Mouse (Mus musculus) midbrain, embryonic 12.5 days (tissue): ENCODE results near the gene Lamb1. TPM values are rescaled to one million over a fixed set of nuclear protein-coding genes. Genes with fewer than 3 reads are reported as not detected.

Experiments
- ATAC-seq: fragments of 200-750 bp; cut with Nextera tagmentation; 2 replicates; pipeline ENCODE4 v1.8.0; 2017; ENCODE audit warnings: low read depth, moderate TSS enrichment, moderate library complexity; ENCODE audit not compliant: low FRiP score
- H3K27ac ChIP-seq: fragments of 300-500 bp; sonication (generic); replicated peaks from 2 replicates; pipeline ENCODE4 v1.5.1; 2016; ENCODE audit warnings: mild to moderate bottlenecking
- H3K27me3 ChIP-seq: fragments of 300-500 bp; sonication (generic); 2 replicates; pipeline ENCODE4 v1.6.1; 2016; ENCODE audit warnings: mild to moderate bottlenecking
- H3K36me3 ChIP-seq: fragments of 300-500 bp; sonication (generic); 2 replicates; pipeline ENCODE4 v1.6.1; 2016
- H3K4me1 ChIP-seq: fragments of 300-500 bp; sonication (generic); 2 replicates; pipeline ENCODE4 v1.6.1; 2016
- H3K4me2 ChIP-seq: fragments of 300-500 bp; sonication (generic); replicated peaks from 2 replicates; pipeline ENCODE4 v1.6.1; 2016; ENCODE audit warnings: mild to moderate bottlenecking, moderate library complexity
- H3K4me3 ChIP-seq: fragments of 300-500 bp; sonication (generic); 2 replicates; pipeline ENCODE4 v1.5.1; 2016; ENCODE audit warnings: mild to moderate bottlenecking
- H3K9ac ChIP-seq: fragments of 300-500 bp; sonication (generic); replicated peaks from 2 replicates; pipeline ENCODE4 v1.6.1; 2016; ENCODE audit warnings: mild to moderate bottlenecking, moderate library complexity
- H3K9me3 ChIP-seq: fragments of 300-500 bp; sonication (generic); 2 replicates; pipeline ENCODE4 v1.6.1; 2016; ENCODE audit warnings: mild to moderate bottlenecking
- WGBS: fragments of 180-500 bp; shearing (Covaris S2); methylation state at CpG from one replicate; pipeline ENCODE4 v1.1.7; 2016; 5-methylcytosine and 5-hydroxymethylcytosine counted together
- polyA plus RNA-seq: library from polyadenylated mRNA; unstranded; fragments of >200 nt; fragmentation: Nextera tagmentation; extraction: Ambion mirVana; gene quantifications from 2 replicates; pipeline ENCODE4 v1.2.1, GENCODE M21; 2016

The Lamb1 gene
- polyA plus RNA-seq, 1 experiment from 2014 or later: 29.4 TPM

DNA sequence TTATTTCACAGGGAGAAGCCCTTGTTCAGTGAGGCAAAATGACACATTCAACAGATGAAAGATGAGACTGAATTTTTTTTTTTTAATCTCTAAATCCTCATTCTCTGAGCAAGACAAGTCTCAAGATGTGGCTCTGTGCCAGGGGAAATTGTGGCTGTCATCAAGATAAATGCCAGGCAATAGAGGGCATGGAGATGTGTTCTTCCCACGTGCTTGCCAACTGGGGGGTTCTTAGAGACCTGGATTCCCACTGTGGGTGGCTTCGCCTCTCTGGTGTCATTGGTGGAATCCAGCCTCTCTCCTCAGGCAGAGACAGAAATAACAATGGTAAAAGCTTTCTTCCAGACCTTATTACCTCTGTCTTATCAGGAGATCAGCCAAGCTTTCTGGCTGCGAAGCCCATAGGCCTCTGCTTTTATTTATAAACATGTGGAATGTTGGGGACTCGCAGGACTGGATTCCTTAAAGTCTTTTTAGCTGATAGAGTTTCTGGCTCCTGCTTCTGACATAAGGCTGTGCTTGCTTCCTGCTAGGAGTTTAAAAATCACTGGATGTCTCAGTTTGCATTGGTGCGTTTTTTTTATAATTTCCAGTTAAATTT lies 41.1 kb downstream of the Lamb1 start:
- Histone ChIP-seq H3K4me2 (no peak overlapping the region), H3K27ac (no peak overlapping the region), H3K4me1 (no peaks in the 10 kb centered on the region), H3K9ac (no peak overlapping the region), H3K9me3 (no peaks in the 10 kb centered on the region), H3K36me3 (no peaks in the 10 kb centered on the region), H3K27me3 (no peaks in the 10 kb centered on the region), H3K4me3 (no peak overlapping the region)
- 77% methylated on average over 5 of the region's 5 CpGs for WGBS
- ATAC-seq: no peak

DNA sequence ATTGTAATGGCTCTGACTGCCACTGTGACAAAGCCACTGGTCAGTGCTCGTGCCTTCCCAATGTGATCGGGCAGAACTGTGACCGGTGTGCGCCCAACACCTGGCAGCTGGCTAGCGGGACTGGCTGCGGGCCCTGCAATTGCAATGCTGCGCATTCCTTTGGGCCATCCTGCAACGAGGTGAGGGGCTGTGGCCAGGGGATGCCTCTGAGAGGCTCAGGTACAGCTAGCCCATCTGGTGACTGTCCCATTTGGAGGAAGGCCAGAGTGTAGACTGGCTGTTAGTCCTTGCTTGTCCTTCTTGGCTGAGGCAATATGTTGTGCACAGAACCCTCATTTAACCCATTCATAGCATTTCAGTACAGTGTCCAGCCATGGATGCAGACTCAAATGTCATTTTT lies 42.0 kb downstream of the Lamb1 start:
- no peak for ATAC-seq
- no peaks in the 10 kb centered on the region for H3K4me1 ChIP-seq
- 94% methylated on average over 8 of the region's 8 CpGs for WGBS

DNA sequence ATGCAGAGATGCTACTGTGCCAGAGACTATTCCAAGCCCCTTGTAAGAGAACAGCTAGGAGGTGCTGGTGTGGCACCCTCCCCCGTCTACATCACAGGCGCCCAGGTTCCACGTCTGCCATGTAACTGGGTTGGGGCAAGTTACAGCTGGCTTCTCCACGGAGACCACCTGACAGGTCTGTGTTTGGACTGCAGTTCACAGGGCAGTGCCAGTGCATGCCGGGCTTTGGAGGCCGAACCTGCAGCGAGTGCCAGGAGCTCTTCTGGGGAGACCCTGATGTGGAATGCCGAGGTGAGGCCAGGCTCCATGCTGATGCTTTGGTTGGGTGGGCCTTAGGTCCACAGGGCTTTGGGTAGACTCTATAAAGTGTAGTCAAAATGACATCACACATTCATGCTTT lies 42.7 kb downstream of the Lamb1 start:
- Histone ChIP-seq H3K36me3 (no peaks in the 10 kb centered on the region), H3K4me3 (no peak overlapping the region), H3K4me1 (no peaks in the 10 kb centered on the region), H3K4me2 (no peak overlapping the region), H3K27ac (no peak overlapping the region), H3K27me3 (no peaks in the 10 kb centered on the region), H3K9ac (no peak overlapping the region), H3K9me3 (no peaks in the 10 kb centered on the region)
- 91% methylated on average over 8 of the region's 8 CpGs for WGBS
- no peak for ATAC-seq

More for the DNA sequence above, 42.0 kb downstream of the Lamb1 start:
- Histone ChIP-seq H3K9ac (no peak overlapping the region), H3K4me2 (no peak overlapping the region), H3K27me3 (no peaks in the 10 kb centered on the region), H3K9me3 (no peaks in the 10 kb centered on the region), H3K27ac (no peak overlapping the region), H3K4me3 (no peak overlapping the region), H3K36me3 (no peaks in the 10 kb centered on the region)

DNA sequence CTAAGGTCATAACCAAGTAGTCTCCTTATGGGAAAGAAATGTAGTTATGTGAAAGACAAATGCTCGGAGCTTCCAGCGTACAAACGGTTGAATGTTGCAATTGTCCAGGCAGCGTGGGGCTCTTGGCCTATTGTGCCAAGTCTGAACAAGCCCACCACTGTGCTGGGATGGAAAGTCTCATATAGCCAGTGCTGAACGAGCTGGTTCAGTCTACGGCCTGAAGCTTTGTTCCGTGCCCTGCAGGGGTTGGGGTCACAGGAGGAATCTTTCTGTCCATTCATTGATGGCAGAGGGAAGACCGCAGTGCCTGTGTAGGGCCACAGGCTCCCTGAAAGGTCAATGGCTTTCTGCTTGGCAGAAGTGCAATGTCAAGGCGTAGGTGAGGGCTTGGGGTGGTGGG lies 45.7 kb downstream of the Lamb1 start:
- Histone ChIP-seq H3K4me1 (no peaks in the 10 kb centered on the region), H3K27ac (no peak overlapping the region), H3K4me2 (no peak overlapping the region), H3K36me3 (no peaks in the 10 kb centered on the region), H3K27me3 (no peaks in the 10 kb centered on the region), H3K4me3 (no peak overlapping the region), H3K9me3 (no peaks in the 10 kb centered on the region), H3K9ac (no peak overlapping the region)
- ATAC-seq: no peak
- 43% methylated on average over 9 of the region's 9 CpGs for WGBS

DNA sequence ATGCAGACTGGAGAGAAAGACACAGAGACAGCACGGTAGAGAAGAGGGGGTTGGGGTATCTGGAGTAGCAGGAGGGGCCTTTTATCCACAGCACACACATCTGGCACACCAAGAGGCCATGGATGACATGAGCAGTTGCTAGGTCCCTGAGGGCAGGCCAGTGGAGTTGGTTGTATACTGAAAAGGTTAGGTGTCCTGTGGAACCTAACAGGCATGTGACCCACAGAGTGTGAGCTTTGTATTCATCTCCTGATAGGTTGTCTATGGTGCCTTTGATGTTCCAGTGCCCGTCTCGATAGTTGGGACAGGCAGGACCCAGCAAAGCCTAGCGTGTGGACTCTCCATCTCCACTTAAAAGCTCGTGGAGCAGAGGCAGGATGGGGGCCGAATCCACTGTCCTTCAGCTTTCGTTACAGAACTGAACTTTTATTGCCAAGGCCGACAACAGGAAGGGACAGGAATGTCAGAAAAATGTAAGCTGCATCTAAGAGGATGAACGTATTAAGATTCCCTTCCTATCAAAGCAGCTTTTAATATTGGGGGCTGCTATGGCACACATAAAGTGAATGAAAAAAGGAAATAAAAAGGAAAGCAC lies 46.7 kb downstream of the Lamb1 start:
- Histone ChIP-seq H3K4me2 (no peak overlapping the region), H3K27ac (no peak overlapping the region), H3K27me3 (no peaks in the 10 kb centered on the region), H3K9me3 (no peaks in the 10 kb centered on the region), H3K9ac (no peak overlapping the region), H3K4me1 (no peaks in the 10 kb centered on the region), H3K4me3 (no peak overlapping the region), H3K36me3 (no peaks in the 10 kb centered on the region)
- 86% methylated on average over 9 of the region's 9 CpGs for WGBS
- ATAC-seq: no peak

DNA sequence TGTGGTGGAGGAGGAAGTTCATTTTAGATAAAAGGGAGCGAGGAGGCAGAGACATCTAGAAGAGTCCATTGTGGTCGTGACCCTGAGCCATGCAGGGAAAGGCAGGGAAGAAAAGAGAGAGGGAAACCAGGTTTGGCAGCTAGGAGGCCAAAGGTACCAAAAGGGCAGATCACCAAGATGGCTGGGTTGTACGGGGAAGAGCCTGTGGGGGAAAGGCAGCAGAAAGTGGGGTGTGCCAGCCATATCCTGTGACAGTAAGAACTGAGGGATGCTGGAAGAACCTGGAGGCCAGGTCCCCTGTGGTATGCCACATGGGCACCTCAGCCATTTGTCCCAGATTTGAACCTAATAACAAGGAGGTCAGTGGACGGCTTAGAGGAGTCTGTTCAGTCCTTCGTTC lies 47.2 kb downstream of the Lamb1 start:
- no peak overlapping the region for H3K4me2 ChIP-seq
- no peak overlapping the region for H3K4me3 ChIP-seq
- ATAC-seq: no peak
- H3K9ac ChIP-seq: no peak overlapping the region
- no peak overlapping the region for H3K27ac ChIP-seq
- H3K27me3 ChIP-seq: no peaks in the 10 kb centered on the region
- no peaks in the 10 kb centered on the region for H3K36me3 ChIP-seq
- no peaks in the 10 kb centered on the region for H3K4me1 ChIP-seq
- H3K9me3 ChIP-seq: no peaks in the 10 kb centered on the region
- WGBS: 90% methylated on average over 5 of the region's 5 CpGs

DNA sequence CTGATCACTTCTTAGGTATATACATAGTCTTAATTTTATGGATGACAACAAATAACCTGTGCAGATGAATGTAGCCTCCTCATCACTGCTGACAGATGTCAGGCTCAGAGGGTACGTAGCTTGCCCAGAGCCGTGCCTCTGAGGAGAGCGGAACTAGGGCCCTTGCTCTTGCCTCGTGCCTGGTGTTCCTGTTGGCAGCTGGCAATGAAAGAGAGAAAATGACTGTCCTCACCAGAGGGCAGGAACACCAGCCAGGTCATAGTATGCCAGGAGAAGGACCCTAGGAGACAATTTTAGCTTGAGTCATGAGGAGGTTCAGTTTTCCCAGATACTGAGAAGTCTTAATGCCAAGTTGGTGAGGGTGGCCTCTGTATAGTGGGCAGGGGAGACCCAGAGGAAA lies 48.1 kb downstream of the Lamb1 start:
- H3K27me3 ChIP-seq: no peaks in the 10 kb centered on the region
- no peak overlapping the region for H3K27ac ChIP-seq
- 95% methylated on average over 4 of the region's 4 CpGs for WGBS
- no peak overlapping the region for H3K9ac ChIP-seq
- no peak overlapping the region for H3K4me3 ChIP-seq
- no peaks in the 10 kb centered on the region for H3K9me3 ChIP-seq
- H3K4me2 ChIP-seq: no peak overlapping the region
- H3K36me3 ChIP-seq: no peaks in the 10 kb centered on the region
- ATAC-seq: no peak
- H3K4me1 ChIP-seq: no peaks in the 10 kb centered on the region

DNA sequence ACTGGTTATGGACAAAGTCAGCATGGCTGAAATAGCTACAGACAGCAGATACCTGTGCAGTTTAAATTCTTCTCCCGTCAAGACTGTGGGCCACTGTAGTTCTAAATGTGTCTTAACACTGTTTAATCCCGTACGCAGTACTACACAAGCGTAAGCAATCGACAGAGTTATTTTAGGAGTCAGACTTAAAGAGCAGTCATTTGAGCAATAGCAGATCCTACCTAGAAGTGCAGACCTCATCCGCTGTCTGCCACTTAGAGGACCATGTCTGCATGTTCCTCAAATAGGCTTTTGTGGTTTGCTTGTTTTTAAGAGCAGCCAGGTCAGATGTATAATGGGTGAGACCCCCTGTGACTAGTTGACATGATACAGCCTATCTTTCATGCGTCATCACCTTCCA lies 49.3 kb downstream of the Lamb1 start:
- no peak for ATAC-seq
- H3K4me3 ChIP-seq: no peak overlapping the region
- H3K27ac ChIP-seq: no peak overlapping the region
- 94% methylated on average over 7 of the region's 7 CpGs for WGBS
- H3K9me3 ChIP-seq: no peaks in the 10 kb centered on the region
- no peak overlapping the region for H3K9ac ChIP-seq
- H3K27me3 ChIP-seq: no peaks in the 10 kb centered on the region
- no peak overlapping the region for H3K4me2 ChIP-seq
- H3K4me1 ChIP-seq: no peaks in the 10 kb centered on the region
- H3K36me3 ChIP-seq: no peaks in the 10 kb centered on the region

DNA sequence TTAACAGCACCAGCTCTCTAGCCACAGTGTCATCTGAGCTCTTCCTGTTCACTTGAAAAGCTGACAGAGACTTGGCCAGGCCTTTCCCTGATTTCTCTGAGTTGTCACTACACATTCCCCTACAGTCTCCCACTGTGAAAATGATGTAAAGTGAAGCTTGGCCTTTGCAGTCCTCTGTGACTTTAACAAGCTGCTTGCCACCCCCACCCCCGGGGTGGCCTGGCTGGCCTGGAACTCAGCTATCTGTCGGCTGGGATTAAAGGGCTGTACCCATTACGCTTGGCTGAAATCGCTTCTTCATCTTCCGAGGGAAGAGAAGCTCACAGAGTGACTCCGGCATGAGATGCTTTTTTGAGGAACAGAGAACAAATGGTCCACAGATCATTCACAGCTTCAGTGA lies 50.9 kb downstream of the Lamb1 start:
- H3K27me3 ChIP-seq: no peaks in the 10 kb centered on the region
- WGBS: 65% methylated on average over 6 of the region's 6 CpGs
- no peak overlapping the region for H3K4me3 ChIP-seq
- no peak overlapping the region for H3K4me2 ChIP-seq
- no peaks in the 10 kb centered on the region for H3K4me1 ChIP-seq
- no peaks in the 10 kb centered on the region for H3K36me3 ChIP-seq
- no peak overlapping the region for H3K27ac ChIP-seq
- no peaks in the 10 kb centered on the region for H3K9me3 ChIP-seq
- no peak for ATAC-seq
- no peak overlapping the region for H3K9ac ChIP-seq

DNA sequence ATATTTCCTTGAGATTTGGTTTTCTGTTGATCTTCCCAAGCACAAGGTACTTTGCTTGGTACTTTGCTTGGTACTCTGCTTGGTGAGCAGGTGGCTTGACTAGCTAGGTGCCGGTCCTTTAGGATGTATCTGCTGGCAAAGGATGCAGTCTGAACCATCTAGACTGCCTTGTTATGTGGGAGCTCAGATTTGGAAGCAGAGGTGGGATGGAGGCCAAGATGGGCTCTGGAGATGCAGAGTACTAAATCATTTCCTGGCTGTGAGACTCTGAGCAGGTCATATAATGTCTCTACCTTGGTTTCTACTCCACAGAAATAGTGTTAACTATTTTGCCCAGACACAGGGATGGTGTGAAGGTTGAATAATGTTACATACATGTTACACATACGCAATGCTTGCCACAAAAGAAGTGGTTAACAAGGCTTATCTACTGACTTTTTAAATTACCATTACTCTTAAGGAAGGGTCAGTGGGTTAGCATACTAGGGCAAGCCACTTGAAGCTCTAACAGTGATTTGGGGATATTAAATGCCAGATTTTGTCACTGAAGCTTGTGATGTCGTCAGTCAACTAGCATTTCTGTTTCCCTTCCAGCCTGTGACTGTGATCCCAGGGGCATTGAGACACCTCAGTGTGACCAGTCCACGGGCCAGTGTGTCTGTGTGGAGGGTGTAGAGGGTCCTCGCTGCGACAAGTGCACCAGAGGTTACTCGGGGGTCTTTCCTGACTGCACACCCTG lies 52.8 kb downstream of the Lamb1 start:
- Histone ChIP-seq H3K9ac (no peak overlapping the region), H3K27me3 (no peaks in the 10 kb centered on the region), H3K9me3 (no peaks in the 10 kb centered on the region), H3K4me3 (no peak overlapping the region), H3K27ac (no peak overlapping the region), H3K4me1 (no peaks in the 10 kb centered on the region), H3K4me2 (no peak overlapping the region), H3K36me3 (no peaks in the 10 kb centered on the region)
- ATAC-seq: no peak
- WGBS: 92% methylated on average over 7 of the region's 7 CpGs

DNA sequence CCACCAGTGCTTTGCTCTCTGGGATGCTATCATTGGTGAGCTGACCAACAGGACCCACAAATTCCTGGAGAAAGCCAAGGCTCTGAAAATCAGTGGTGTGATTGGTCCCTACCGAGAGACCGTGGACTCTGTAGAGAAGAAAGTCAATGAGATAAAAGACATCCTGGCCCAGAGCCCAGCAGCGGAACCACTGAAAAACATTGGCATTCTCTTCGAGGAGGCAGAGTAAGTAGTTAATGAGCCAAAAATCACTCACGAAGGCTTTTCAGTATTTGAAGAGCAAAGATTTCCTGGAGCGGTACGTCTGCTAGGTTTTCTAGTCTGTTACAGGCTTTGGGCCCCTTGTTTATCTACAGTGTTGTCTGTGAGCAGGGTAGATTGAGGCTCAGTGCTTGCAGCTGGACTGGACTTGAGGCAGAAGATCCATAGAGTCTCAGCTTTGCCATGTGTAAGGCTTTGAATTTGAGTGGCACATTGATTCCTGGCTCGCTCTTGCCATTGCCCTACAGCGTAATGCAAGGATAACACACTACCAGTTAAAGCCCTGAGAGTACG lies 53.5 kb downstream of the Lamb1 start:
- Histone ChIP-seq H3K4me3 (no peak overlapping the region), H3K27me3 (no peaks in the 10 kb centered on the region), H3K9ac (no peak overlapping the region), H3K9me3 (no peaks in the 10 kb centered on the region), H3K27ac (no peak overlapping the region), H3K4me1 (no peaks in the 10 kb centered on the region), H3K4me2 (no peak overlapping the region), H3K36me3 (no peaks in the 10 kb centered on the region)
- 91% methylated on average over 10 of the region's 10 CpGs for WGBS
- ATAC-seq: no peak

DNA sequence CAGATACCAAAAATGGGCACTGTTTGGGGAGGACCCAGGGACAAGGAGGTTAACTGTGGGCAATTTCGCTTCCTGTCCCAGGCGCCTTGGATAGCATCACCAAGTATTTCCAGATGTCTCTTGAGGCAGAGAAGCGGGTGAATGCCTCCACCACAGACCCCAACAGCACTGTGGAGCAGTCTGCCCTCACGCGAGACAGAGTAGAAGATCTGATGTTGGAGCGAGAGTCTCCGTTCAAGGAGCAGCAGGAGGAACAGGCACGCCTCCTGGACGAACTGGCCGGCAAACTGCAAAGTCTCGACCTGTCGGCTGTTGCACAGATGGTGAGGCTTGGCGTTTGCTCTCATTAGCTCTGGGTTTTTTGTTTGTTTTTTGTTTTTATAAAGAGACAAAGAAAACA lies 55.8 kb downstream of the Lamb1 start:
- Histone ChIP-seq H3K4me3 (no peak overlapping the region), H3K36me3 (no peaks in the 10 kb centered on the region), H3K4me2 (no peak overlapping the region), H3K9me3 (no peaks in the 10 kb centered on the region), H3K9ac (no peak overlapping the region), H3K4me1 (no peaks in the 10 kb centered on the region), H3K27me3 (no peaks in the 10 kb centered on the region), H3K27ac (no peak overlapping the region)
- ATAC-seq: no peak
- WGBS: 79% methylated on average over 13 of the region's 13 CpGs
